Mouse (Mus musculus) liver, postnatal 0 days (tissue): ENCODE measurements around the gene Fbxo17.

Source experiments
- CTCF ChIP-seq: sonication (generic); IDR thresholded peaks from 2 replicates; pipeline ENCODE4 v1.5.1; 2016; ENCODE audit warnings: antibody characterized with exemption, low read depth
- EP300 ChIP-seq: IDR thresholded peaks from 2 replicates; pipeline ENCODE4 v1.6.1; 2016; ENCODE audit warnings: antibody characterized with exemption, low read depth, mild to moderate bottlenecking

DNA sequence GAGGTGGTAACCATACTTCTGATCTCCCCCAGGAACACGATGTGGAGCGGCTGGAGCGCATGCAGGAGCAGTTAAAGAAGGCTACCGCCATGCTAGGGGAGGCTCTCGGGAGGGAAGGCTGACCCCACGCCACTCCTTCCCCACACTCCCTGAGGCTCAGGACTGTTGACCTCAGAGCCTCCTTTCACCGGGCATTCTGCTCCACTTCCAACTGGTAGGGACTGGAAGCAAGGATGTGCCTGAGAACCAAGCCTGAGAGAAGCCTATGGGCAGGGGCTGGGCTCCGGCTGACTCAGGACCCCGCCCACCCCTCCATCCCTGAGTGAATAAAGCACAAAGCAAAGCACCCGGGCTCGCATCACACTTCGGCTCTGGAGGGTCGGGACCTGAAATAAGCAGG is 42.0 kb downstream of the Fbxo17 start:
- TF ChIP-seq CTCF (no peak), EP300 (no peak)
